Mouse (Mus musculus) megakaryocyte-erythroid progenitor cell, adult 5-6 weeks (primary cell): Measurements from ENCODE around the gene Lrrc29. TPM values are rescaled to one million over a fixed set of nuclear protein-coding genes. Genes with fewer than 3 reads are reported as not detected.

ENCODE experiments used
- ATAC-seq: replicated peaks from 2 replicates; pipeline ENCODE4 v1.8.0; 2016; ENCODE audit warnings: mild to moderate bottlenecking, inconsistent platforms; ENCODE audit not compliant: severe bottlenecking, poor library complexity, low FRiP score, low TSS enrichment
- total RNA-seq, 2 experiments: library from RNA; stranded (forward) in 1 of 2; stranded (reverse) in 1 of 2; fragments of 200-1000, 215-1000 nt in 1 of 2; fragments of >200 nt in 1 of 2; fragmentation: Nextera tagmentation in 1 of 2; gene quantifications; 2 replicates each; pipeline ENCODE4 v1.2.3; 2014 to 2017

Gene Lrrc29
- total RNA-seq, 2 experiments from 2014 or later, result 4.8 to 8.3 TPM

- ATAC-seq, result no peak
Measured at GRCm38 (mm10) chr8:105275387-105275786, 50.7 kb downstream of the Lrrc29 start.

GRCm38 (mm10) chr8:105270916-105271186, 55.2 kb downstream of the Lrrc29 start:
- ATAC-seq, result no peak

GRCm38 (mm10) chr8:105270101-105270915, 55.8 kb downstream of the Lrrc29 start:
- no peak for ATAC-seq

- ATAC-seq, result 0 out of 2 replicates have a peak, but pooled peaks have one; percentile 15
Measured at GRCm38 (mm10) chr8:105269461-105269947, 56.6 kb downstream of the Lrrc29 start, which contains the start of gene Hsf4. TSS of gene Hsf4 (plus strand) at chr8:105269801.

- ATAC-seq, result no peak
Measured at GRCm38 (mm10) chr8:105269075-105269458, 57.0 kb downstream of the Lrrc29 start.

GRCm38 (mm10) chr8:105268342-105269074, 57.6 kb downstream of the Lrrc29 start:
- no peak for ATAC-seq

- no peak for ATAC-seq
Measured at GRCm38 (mm10) chr8:105266775-105267174, 59.3 kb downstream of the Lrrc29 start.

- ATAC-seq, result peak; percentile 66
Measured at GRCm38 (mm10) chr8:105265128-105265527, 61.0 kb downstream of the Lrrc29 start.

- peak; percentile 77 for ATAC-seq
Measured at GRCm38 (mm10) chr8:105264024-105264982, 61.8 kb downstream of the Lrrc29 start, which contains the start of the genes Tradd and Fbxl8. TSS of gene Tradd (minus strand) at chr8:105264609. TSS of gene Fbxl8 (plus strand) at chr8:105264648.

GRCm38 (mm10) chr8:105263244-105263912, 62.7 kb downstream of the Lrrc29 start:
- no peak for ATAC-seq

Other genes with a start within 250 kb of the Lrrc29 start
- gene Ces3b, start 242.5 kb downstream of the Lrrc29 start, total RNA-seq (2014; fragmentation: Nextera tagmentation), result not detected in 2 replicates
- not detected in 2 replicates for gene Ces3b, start 242.5 kb downstream of the Lrrc29 start, total RNA-seq (2017)
- gene Ces4a, start 194.5 kb downstream of the Lrrc29 start, total RNA-seq (2014; fragmentation: Nextera tagmentation), result not detected in 2 replicates
- not detected in 2 replicates for gene Ces4a, start 194.5 kb downstream of the Lrrc29 start, total RNA-seq (2017)
- 29.5 and 34.0 TPM in 2 replicates for gene Cbfb, start 155.6 kb downstream of the Lrrc29 start, total RNA-seq (2014; fragmentation: Nextera tagmentation)
- gene Cbfb, start 155.6 kb downstream of the Lrrc29 start, total RNA-seq (2017), result 48.2 and 98.0 TPM in 2 replicates
- 22.9 and 24.2 TPM in 2 replicates for gene D230025D16Rik, start 101.1 kb downstream of the Lrrc29 start, total RNA-seq (2014; fragmentation: Nextera tagmentation)
- gene D230025D16Rik, start 101.1 kb downstream of the Lrrc29 start, total RNA-seq (2017), result 11.3 and 15.1 TPM in 2 replicates
- 1.4 and 2.6 TPM in 2 replicates for gene B3gnt9, start 71.1 kb downstream of the Lrrc29 start, total RNA-seq (2014; fragmentation: Nextera tagmentation)
- gene B3gnt9, start 71.1 kb downstream of the Lrrc29 start, total RNA-seq (2017), result 0.23 TPM in 1 of 2 replicates, not detected in the other
- 10.1 and 18.1 TPM in 2 replicates for gene Tradd, start 61.7 kb downstream of the Lrrc29 start, total RNA-seq (2014; fragmentation: Nextera tagmentation)
- gene Tradd, start 61.7 kb downstream of the Lrrc29 start, total RNA-seq (2017), result 14.0 and 15.0 TPM in 2 replicates
- gene Fbxl8, start 61.6 kb downstream of the Lrrc29 start, total RNA-seq (2014; fragmentation: Nextera tagmentation), result 2.4 and 2.7 TPM in 2 replicates
- gene Fbxl8, start 61.6 kb downstream of the Lrrc29 start, total RNA-seq (2017), result 1.7 and 1.9 TPM in 2 replicates
- not detected in 2 replicates for gene Hsf4, start 56.5 kb downstream of the Lrrc29 start, total RNA-seq (2014; fragmentation: Nextera tagmentation)
- gene Hsf4, start 56.5 kb downstream of the Lrrc29 start, total RNA-seq (2017), result not detected in 2 replicates
- gene Nol3, start 50.1 kb downstream of the Lrrc29 start, total RNA-seq (2014; fragmentation: Nextera tagmentation), result 0.49 TPM in 1 of 2 replicates, not detected in the other
- 0.04 TPM in 1 of 2 replicates, not detected in the other for gene Nol3, start 50.1 kb downstream of the Lrrc29 start, total RNA-seq (2017)
- 3.2 and 4.9 TPM in 2 replicates for gene 4931428F04Rik, start 36.4 kb downstream of the Lrrc29 start, total RNA-seq (2014; fragmentation: Nextera tagmentation)
- 0.42 and 5.5 TPM in 2 replicates for gene 4931428F04Rik, start 36.4 kb downstream of the Lrrc29 start, total RNA-seq (2017)
- gene Exoc3l, start 30.2 kb downstream of the Lrrc29 start, total RNA-seq (2014; fragmentation: Nextera tagmentation), result 0.64 and 7.1 TPM in 2 replicates
- gene Exoc3l, start 30.2 kb downstream of the Lrrc29 start, total RNA-seq (2017), result 0.27 TPM in 1 of 2 replicates, not detected in the other
- 385 and 390 TPM in 2 replicates for gene E2f4, start 28.6 kb downstream of the Lrrc29 start, total RNA-seq (2014; fragmentation: Nextera tagmentation)
- 74.9 and 128 TPM in 2 replicates for gene E2f4, start 28.6 kb downstream of the Lrrc29 start, total RNA-seq (2017)
- 1.4 and 7.7 TPM in 2 replicates for gene Elmo3, start 20.7 kb downstream of the Lrrc29 start, total RNA-seq (2014; fragmentation: Nextera tagmentation)
- 0.61 TPM in 1 of 2 replicates, not detected in the other for gene Elmo3, start 20.7 kb downstream of the Lrrc29 start, total RNA-seq (2017)
- 86.9 and 175 TPM in 2 replicates for gene Tmem208, start 76 bp upstream of the Lrrc29 start, total RNA-seq (2014; fragmentation: Nextera tagmentation)
- 46.9 and 64.6 TPM in 2 replicates for gene Tmem208, start 76 bp upstream of the Lrrc29 start, total RNA-seq (2017)
- 7.0 and 9.1 TPM in 2 replicates for gene Fhod1, start 21.7 kb upstream of the Lrrc29 start, total RNA-seq (2014; fragmentation: Nextera tagmentation)
- 0.99 and 8.2 TPM in 2 replicates for gene Fhod1, start 21.7 kb upstream of the Lrrc29 start, total RNA-seq (2017)
- gene Slc9a5, start 22.6 kb upstream of the Lrrc29 start, total RNA-seq (2014; fragmentation: Nextera tagmentation), result 0.22 TPM in 1 of 2 replicates, not detected in the other
- gene Slc9a5, start 22.6 kb upstream of the Lrrc29 start, total RNA-seq (2017), result 0.04 TPM in 1 of 2 replicates, not detected in the other
- gene Plekhg4, start 47.0 kb upstream of the Lrrc29 start, total RNA-seq (2014; fragmentation: Nextera tagmentation), result not detected in 2 replicates
- not detected in 2 replicates for gene Plekhg4, start 47.0 kb upstream of the Lrrc29 start, total RNA-seq (2017)
- gene Kctd19, start 87.2 kb upstream of the Lrrc29 start, total RNA-seq (2014; fragmentation: Nextera tagmentation), result not detected in 2 replicates
- not detected in 2 replicates for gene Kctd19, start 87.2 kb upstream of the Lrrc29 start, total RNA-seq (2017)
- 0.61 and 1.5 TPM in 2 replicates for gene Lrrc36, start 87.3 kb upstream of the Lrrc29 start, total RNA-seq (2014; fragmentation: Nextera tagmentation)
- 0.46 TPM in 1 of 2 replicates, not detected in the other for gene Lrrc36, start 87.3 kb upstream of the Lrrc29 start, total RNA-seq (2017)
- gene Tppp3, start 145.2 kb upstream of the Lrrc29 start, total RNA-seq (2014; fragmentation: Nextera tagmentation), result 0.45 and 1.4 TPM in 2 replicates
- gene Tppp3, start 145.2 kb upstream of the Lrrc29 start, total RNA-seq (2017), result 1.3 TPM in 1 of 2 replicates, not detected in the other
- 8.4 and 12.8 TPM in 2 replicates for gene Zdhhc1, start 170.6 kb upstream of the Lrrc29 start, total RNA-seq (2014; fragmentation: Nextera tagmentation)
- 2.2 and 3.8 TPM in 2 replicates for gene Zdhhc1, start 170.6 kb upstream of the Lrrc29 start, total RNA-seq (2017)
- 0.20 TPM in 1 of 2 replicates, not detected in the other for gene Hsd11b2, start 192.5 kb upstream of the Lrrc29 start, total RNA-seq (2014; fragmentation: Nextera tagmentation)
- 0.19 TPM in 1 of 2 replicates, not detected in the other for gene Hsd11b2, start 192.5 kb upstream of the Lrrc29 start, total RNA-seq (2017)
- 51.9 and 70.3 TPM in 2 replicates for gene Atp6v0d1, start 239.8 kb upstream of the Lrrc29 start, total RNA-seq (2014; fragmentation: Nextera tagmentation)
- 21.0 and 32.0 TPM in 2 replicates for gene Atp6v0d1, start 239.8 kb upstream of the Lrrc29 start, total RNA-seq (2017)